Mouse (Mus musculus): Measurements from ENCODE around the gene Plppr4. TPM values are rescaled to one million over a fixed set of nuclear protein-coding genes. Genes with fewer than 3 reads are reported as not detected.

Plppr4 gene
- total RNA-seq, 2 experiments from 2014 or later: 297 to 315 TPM

DNA sequence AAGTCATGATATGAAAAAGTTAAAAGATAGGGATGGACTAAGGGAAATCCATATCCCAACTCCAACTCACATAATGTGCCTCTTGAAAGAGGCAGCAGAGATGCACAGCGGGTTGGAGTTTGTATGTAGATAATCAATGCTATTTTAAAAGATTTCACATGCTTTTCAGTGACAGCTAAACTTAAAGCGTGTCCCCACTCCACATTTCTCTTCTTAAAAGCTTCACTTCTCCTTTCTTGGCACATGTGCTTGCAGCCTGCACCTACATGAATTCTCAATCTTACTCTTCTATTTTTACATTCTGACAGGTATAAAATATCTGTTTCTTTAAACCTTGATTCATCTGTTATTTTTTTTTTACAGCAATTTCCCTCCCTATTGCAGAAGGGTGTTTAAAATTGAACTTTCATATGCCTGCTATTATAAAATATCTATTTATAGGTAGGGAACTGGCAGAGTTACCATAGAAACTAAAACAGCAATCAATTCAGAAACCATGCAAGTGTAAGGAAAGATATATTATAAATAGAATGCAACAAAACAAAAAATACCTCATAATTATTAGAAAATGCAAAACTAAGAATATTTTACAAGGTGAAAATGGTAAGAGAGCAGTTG is 66.3 kb downstream of the Plppr4 start:
- no peak for DNase-seq

Small RNAs within 50 kb of the gene (microRNA-seq; reads per million reads assigned to microRNA genes)
- gene Gm22408: 0 reads per million in 2 experiments

Other genes with a start within 250 kb of the Plppr4 start
- gene Plppr5, start 214.0 kb upstream of the Plppr4 start, total RNA-seq (2021): 10 to 100 TPM; 34.4 to 37.1 TPM